Mouse (Mus musculus): ENCODE data around the gene Fam13c.

- no peak for TF ChIP-seq CTCF (IDR thresholded peaks at IDR 0.05; ENCODE audit: low read depth, low read length)
- no peak for TF ChIP-seq POLR2A (IDR thresholded peaks at IDR 0.05; ENCODE audit: borderline replicate concordance, low read depth, low read length)
Measured at GRCm38 (mm10) chr10:70439676-70440521, at the start of gene Fam13c.
